Mouse (Mus musculus): ENCODE measurements at regions not wholly inside any gene's neighbourhood (a gene's known extent, or its start where the extent isn't known, plus 50 kb on each side); places are given as distances from the start of the nearest gene placed in this dataset.

DNA sequence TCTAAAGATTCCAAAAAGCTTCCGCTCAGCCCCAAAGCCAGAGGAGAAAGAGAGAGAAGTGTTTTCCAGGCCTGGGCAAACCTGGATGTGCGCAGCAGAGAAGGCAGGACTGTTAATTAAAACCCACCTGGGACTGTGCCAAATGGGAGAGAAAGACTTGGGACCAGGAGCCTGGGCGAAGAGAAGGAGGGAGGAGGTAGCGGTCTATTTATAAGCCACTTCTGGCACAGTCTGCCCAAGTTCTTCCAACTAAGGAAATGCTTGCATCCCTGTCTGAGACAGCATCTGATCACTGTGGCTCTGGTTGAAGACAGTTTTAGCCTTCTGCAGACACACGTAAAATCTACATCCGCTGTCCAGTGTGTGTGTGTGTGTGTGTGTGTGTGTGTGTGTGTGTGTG, 424.7 kb downstream of the Rps24 start:
- TF ChIP-seq CTCF (IDR thresholded peaks at IDR 0.05; ENCODE audit: borderline replicate concordance, insufficient read depth, low read depth, low read length), result no peak
- TF ChIP-seq POLR2A (IDR thresholded peaks at IDR 0.05; ENCODE audit: borderline replicate concordance, insufficient read depth, low read length), result no peak

Data from cerebellum, adult 2 months (tissue).